Mouse (Mus musculus) right cerebral cortex, postnatal 14 days (tissue): ENCODE measurements at regions not wholly inside any gene's neighbourhood (a gene's known extent, or its start where the extent isn't known, plus 50 kb on each side); places are given as distances from the start of the nearest gene placed in this dataset.

Experiments
- DNase-seq: peaks from one replicate; pipeline ENCODE4 v3.0.0; 2022

- no peak for DNase-seq
These were observed 164.0 kb downstream of the Mex3b start for GRCm38 (mm10) chr7:83031101-83031500.

- no peak for DNase-seq
These were observed 164.9 kb downstream of the Mex3b start for GRCm38 (mm10) chr7:83032025-83032424.

GRCm38 (mm10) chr7:83032924-83033323, 165.8 kb downstream of the Mex3b start:
- DNase-seq: no peak

GRCm38 (mm10) chr7:83035190-83035589, 168.1 kb downstream of the Mex3b start:
- DNase-seq: no peak

- DNase-seq: no peak
These were observed 169.3 kb downstream of the Mex3b start for GRCm38 (mm10) chr7:83036397-83036796.

GRCm38 (mm10) chr7:83037100-83037499, 170.0 kb downstream of the Mex3b start:
- no peak for DNase-seq

- no peak for DNase-seq
These were observed 170.6 kb downstream of the Mex3b start for GRCm38 (mm10) chr7:83037714-83038113.

GRCm38 (mm10) chr7:83043746-83044145, 176.6 kb downstream of the Mex3b start:
- DNase-seq: no peak

GRCm38 (mm10) chr7:83045266-83045665, 178.1 kb downstream of the Mex3b start:
- no peak for DNase-seq

GRCm38 (mm10) chr7:83050011-83050410, 182.9 kb downstream of the Mex3b start:
- no peak for DNase-seq

- no peak for DNase-seq
These were observed 183.8 kb downstream of the Mex3b start for GRCm38 (mm10) chr7:83050833-83051497.

- DNase-seq: peak; percentile 26
These were observed 189.2 kb downstream of the Mex3b start for GRCm38 (mm10) chr7:83056101-83056935.

- no peak for DNase-seq
These were observed 193.2 kb downstream of the Mex3b start for GRCm38 (mm10) chr7:83060318-83060717.

GRCm38 (mm10) chr7:83060733-83061132, 193.6 kb downstream of the Mex3b start:
- DNase-seq: no peak

GRCm38 (mm10) chr7:83061197-83061893, 194.2 kb downstream of the Mex3b start:
- DNase-seq: no peak

- DNase-seq: no peak
These were observed 194.9 kb downstream of the Mex3b start for GRCm38 (mm10) chr7:83061894-83062477.

GRCm38 (mm10) chr7:83063559-83063958, 196.4 kb downstream of the Mex3b start:
- no peak for DNase-seq

- DNase-seq: no peak
These were observed 198.2 kb downstream of the Mex3b start for GRCm38 (mm10) chr7:83065341-83065740.

GRCm38 (mm10) chr7:83074399-83074970, 207.4 kb downstream of the Mex3b start:
- DNase-seq: no peak

GRCm38 (mm10) chr7:83075159-83075952, 208.2 kb downstream of the Mex3b start:
- no peak for DNase-seq

GRCm38 (mm10) chr7:83077035-83077918, 210.1 kb downstream of the Mex3b start:
- DNase-seq: no peak
